Mouse (Mus musculus): ENCODE data around the gene Fam71f1. TPM values are rescaled to one million over a fixed set of nuclear protein-coding genes. Genes with fewer than 3 reads are reported as not detected.

Gene Fam71f1
- total RNA-seq, 2 experiments from 2014 or later: not detected

Other genes starting within 250 kb of the Fam71f1 start
- gene Rbm28, start 154.1 kb upstream of the Fam71f1 start, total RNA-seq (2021): 10 to 100 TPM; 21.0 to 22.5 TPM
- gene Prrt4, start 139.6 kb upstream of the Fam71f1 start, total RNA-seq (2021): 1 to 10 TPM; 6.4 to 6.7 TPM
- gene Impdh1, start 102.8 kb upstream of the Fam71f1 start, total RNA-seq (2021): 10 to 100 TPM; 35.2 to 41.5 TPM
- 1 to 10 TPM; 7.3 to 9.8 TPM for gene Hilpda, start 46.7 kb upstream of the Fam71f1 start, total RNA-seq (2021)
- gene Fam71f2, start 39.5 kb upstream of the Fam71f1 start, total RNA-seq (2021): not detected
- gene Calu, start 28.9 kb downstream of the Fam71f1 start, total RNA-seq (2021): 100 to 1,000 TPM; 327 to 353 TPM
- gene Opn1sw, start 69.3 kb downstream of the Fam71f1 start, total RNA-seq (2021): not detected
- gene Ccdc136, start 77.2 kb downstream of the Fam71f1 start, total RNA-seq (2021): 1 to 10 TPM; 6.1 to 7.9 TPM
- 100 to 1,000 TPM; 214 to 246 TPM for gene Flnc, start 114.1 kb downstream of the Fam71f1 start, total RNA-seq (2021)
- 100 to 1,000 TPM; 118 to 124 TPM for gene Atp6v1f, start 148.6 kb downstream of the Fam71f1 start, total RNA-seq (2021)
- not detected for gene Atp6v1fnb, start 152.3 kb downstream of the Fam71f1 start, total RNA-seq (2021)
- 10 to 100 TPM; 18.9 to 19.9 TPM for gene Kcp, start 188.8 kb downstream of the Fam71f1 start, total RNA-seq (2021)
- gene Irf5, start 207.5 kb downstream of the Fam71f1 start, total RNA-seq (2021): 1 to 10 TPM; 3.4 to 4.7 TPM

All from heart, postnatal 10 days (tissue).